Comparison of ENCODE assay signal across 8 mouse cellular contexts in the genomic region with DNA sequence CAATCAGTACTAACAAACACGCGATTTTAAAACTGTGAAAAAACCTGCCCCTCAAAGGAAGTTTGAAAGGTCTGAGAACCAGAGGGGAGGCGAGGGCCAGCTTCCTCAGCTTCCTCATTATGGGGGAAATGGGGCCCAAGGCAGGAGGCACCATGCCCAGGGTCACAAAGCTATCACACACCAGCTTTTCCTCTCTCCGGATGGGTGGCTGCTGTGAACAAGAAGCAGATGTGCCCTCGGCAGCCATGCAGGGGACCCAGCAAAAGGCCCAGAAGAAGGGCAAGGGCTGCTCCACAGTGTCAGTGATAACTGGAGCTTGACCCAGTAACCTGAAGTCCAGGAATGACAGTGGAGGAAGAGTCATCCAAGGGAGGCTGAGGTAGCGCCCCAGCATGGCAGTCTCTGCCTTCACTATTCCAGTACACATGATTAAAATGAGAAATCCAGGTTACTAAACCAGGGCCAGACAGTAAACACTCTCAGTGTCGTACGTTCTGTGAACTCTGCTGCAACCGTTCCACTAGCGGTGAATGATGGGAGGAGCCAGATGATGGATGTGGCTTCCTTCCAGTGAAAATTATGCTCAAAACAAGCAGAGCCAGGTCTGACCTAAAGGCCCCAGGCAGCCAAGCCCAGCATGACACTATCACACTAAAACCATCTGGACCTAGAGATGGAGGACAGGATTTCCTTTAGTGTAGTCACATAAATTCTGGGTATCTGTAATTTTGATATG. TPM values are rescaled to one million over a fixed set of nuclear protein-coding genes. Genes with fewer than 3 reads are reported as not detected.
DNase-seq lines count a peak whose midpoint lies in the region; ATAC-seq and TF ChIP-seq lines count a peak whose summit lies in the region.

No protein-coding gene starts in this region.

- 57% methylated on average over 10 of the region's 10 CpGs for WGBS in hindbrain, postnatal 0 days
- WGBS in liver, embryonic 14.5 days (ENCODE audit: insufficient replicate concordance), result 15% methylated on average over 10 of the region's 10 CpGs

- H3K4me3 ChIP-seq in hindbrain, postnatal 0 days (ENCODE audit: low read length), result no peak overlapping the region
- H3K4me3 ChIP-seq in liver, embryonic 14.5 days (ENCODE audit: insufficient read depth in 1 of 2, low read depth in 2 of 2, low read length in 2 of 2), result no peak overlapping the region

- H3K9me3 ChIP-seq in hindbrain, postnatal 0 days (ENCODE audit: low read length), result no peaks in the 10 kb centered on the region
- H3K9me3 ChIP-seq in liver, embryonic 14.5 days (ENCODE audit: control insufficient read depth, low read length), result no peaks in the 10 kb centered on the region

- DNase-seq in layer of hippocampus, adult 9-11 months, result peak; percentile 75
- DNase-seq in layer of hippocampus, postnatal 36 days, result no peak
- DNase-seq in c-Kit-positive CD71-positive TER-119-negative erythroid progenitor cells, embryonic 14.5 days (ENCODE audit: low read depth), result peak; percentile 40
- DNase-seq in hindbrain, postnatal 0 days (ENCODE audit: low spot score), result peak; percentile 20
- peak in 2 of 3 experiments; percentile 31 to 37 for DNase-seq in liver, embryonic 14.5 days (ENCODE audit: low read depth in 3 of 3, low spot score in 3 of 3)
- DNase-seq in splenic B cell, adult 2 months (ENCODE audit: low read depth, low spot score), result peak; percentile 66
- no peak for DNase-seq in frontal cortex, postnatal 25 days (ENCODE audit: low spot score in 2 of 2)

- H3K27ac ChIP-seq in hindbrain, postnatal 0 days, result no peak overlapping the region
- no peak overlapping the region for H3K27ac ChIP-seq in liver, embryonic 14.5 days

- 0 out of 2 replicates have a peak, but pooled peaks cover 6% of the 10 kb centered on the region for H3K4me1 ChIP-seq in hindbrain, postnatal 0 days (ENCODE audit: insufficient read depth, low read length)
- H3K4me1 ChIP-seq in liver, embryonic 14.5 days (replicated peaks; ENCODE audit: control insufficient read depth in 2 of 2, insufficient read depth in 2 of 2, low read length in 1 of 2), result peaks cover 16 to 52% of the 10 kb centered on the region in 2 experiments; a peak in 3 of 4 replicates

- H3K4me2 ChIP-seq in hindbrain, postnatal 0 days (ENCODE audit: low read depth, low read length), result no peak overlapping the region
- peak overlapping the region; percentile 4; the same call in 1 of the 2 replicates for H3K4me2 ChIP-seq in liver, embryonic 14.5 days (ENCODE audit: low read depth)

- no peak for TF ChIP-seq CTCF in hindbrain, postnatal 0 days (IDR thresholded peaks at IDR 0.05; ENCODE audit: low read depth)
- no peak for TF ChIP-seq CTCF in liver, embryonic 14.5 days (IDR thresholded peaks at IDR 0.05; ENCODE audit: low read depth)

- ATAC-seq in hindbrain, postnatal 0 days, result peak; percentile 42; the same call in 1 of the 2 replicates
- peak; percentile 47; the same call in 1 of the 2 replicates for ATAC-seq in liver, embryonic 14.5 days (ENCODE audit: insufficient read depth)
- ATAC-seq in frontal cortex, adult (ENCODE audit: low TSS enrichment), result no peak

- TF ChIP-seq EP300 in liver, embryonic 14.5 days (IDR thresholded peaks at IDR 0.05; ENCODE audit: low read depth), result no peak

- H3K9ac ChIP-seq in hindbrain, postnatal 0 days (replicated peaks; ENCODE audit: low read length), result no peak overlapping the region
- no peak overlapping the region for H3K9ac ChIP-seq in liver, embryonic 14.5 days (replicated peaks)

- no peaks in the 10 kb centered on the region for H3K27me3 ChIP-seq in hindbrain, postnatal 0 days (ENCODE audit: insufficient read depth, low read length)
- no peaks in the 10 kb centered on the region for H3K27me3 ChIP-seq in liver, embryonic 14.5 days (ENCODE audit: control insufficient read depth, insufficient read depth, low read length)
- no peaks in the 10 kb centered on the region for H3K27me3 ChIP-seq in splenic B cell, adult 2 months (ENCODE audit: control insufficient read depth, insufficient read depth, low read length, poor library complexity, severe bottlenecking)

- H3K36me3 ChIP-seq in hindbrain, postnatal 0 days (ENCODE audit: insufficient read depth, low read length), result no peaks in the 10 kb centered on the region
- H3K36me3 ChIP-seq in liver, embryonic 14.5 days (replicated peaks; ENCODE audit: control insufficient read depth, insufficient read depth, low read depth), result no peaks in the 10 kb centered on the region; the same call in 1 of the 2 replicates
- no peaks in the 10 kb centered on the region for H3K36me3 ChIP-seq in splenic B cell, adult 2 months (ENCODE audit: control insufficient read depth, insufficient read depth, low read length, poor library complexity, severe bottlenecking)

RNA-seq across cellular contexts. Expression of gene Sh2d4b, which starts 31.5 kb away (rescaled TPM):
- 1 to 10 TPM; 2.1 TPM for total RNA-seq in layer of hippocampus, postnatal 36 days (2021)
- 1.8 and 2.6 TPM in 2 replicates for total RNA-seq in hindbrain, postnatal 0 days (2014; rRNA removed)
- polyA plus RNA-seq in hindbrain, postnatal 0 days (2015; fragmentation: Nextera tagmentation; extraction: Ambion mirVana), result 0.54 and 0.63 TPM in 2 replicates
- polyA plus RNA-seq in liver, embryonic 14.5 days (2012; rRNA removed), result 0.18 and 0.23 TPM in 2 replicates
- 0.08 TPM in 1 of 2 replicates, not detected in the other for polyA plus RNA-seq in liver, embryonic 14.5 days (2014; fragmentation: Nextera tagmentation; extraction: Ambion mirVana)

RNA-seq across cellular contexts. Expression of gene Tspan14, which starts 42.1 kb away (rescaled TPM):
- total RNA-seq in layer of hippocampus, postnatal 36 days (2021), result 10 to 100 TPM; 31.4 to 32.6 TPM
- 38.2 and 39.2 TPM in 2 replicates for total RNA-seq in hindbrain, postnatal 0 days (2014; rRNA removed)
- polyA plus RNA-seq in hindbrain, postnatal 0 days (2015; fragmentation: Nextera tagmentation; extraction: Ambion mirVana), result 30.4 and 35.2 TPM in 2 replicates
- 22.0 and 22.9 TPM in 2 replicates for polyA plus RNA-seq in liver, embryonic 14.5 days (2012; rRNA removed)
- polyA plus RNA-seq in liver, embryonic 14.5 days (2014; fragmentation: Nextera tagmentation; extraction: Ambion mirVana), result 25.4 and 28.5 TPM in 2 replicates

Comparison
In these comparisons a context has a peak if more than half of its experiments do, and no peak if none do; other contexts are left out.
1. DNase-seq: peak in layer of hippocampus, adult 9-11 months (single experiment), c-Kit-positive CD71-positive TER-119-negative erythroid progenitor cells, embryonic 14.5 days (single experiment), hindbrain, postnatal 0 days (single experiment), liver, embryonic 14.5 days (2 of 3) and splenic B cell, adult 2 months (single experiment); none in layer of hippocampus, postnatal 36 days (0 of 2) and frontal cortex, postnatal 25 days (0 of 2).